ENCODE assay signal across 14 mouse cellular contexts in the genomic region with DNA sequence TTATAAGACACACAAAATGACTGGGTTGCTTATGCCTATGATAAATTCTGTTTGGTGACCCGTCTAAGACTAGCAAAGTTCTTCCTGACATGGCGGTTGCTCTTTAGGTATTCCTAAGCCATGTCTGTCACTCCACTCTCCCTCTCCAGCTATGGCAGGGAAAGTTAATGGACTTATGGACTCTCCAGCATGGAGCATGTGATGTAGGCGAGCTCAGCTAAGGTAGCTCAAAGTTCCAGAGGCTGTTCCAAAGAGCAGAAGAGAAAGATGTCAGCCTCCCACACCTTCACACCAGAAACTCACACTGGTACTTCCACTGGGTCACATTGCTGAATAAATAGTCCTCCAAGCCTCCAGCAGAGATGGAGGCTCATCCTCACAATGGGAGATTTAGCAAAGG.
"Had no signal": no experiment of that assay in that cellular context is flagged by ENCODE, and none has a peak within 500 bp of the region (broad histone marks: within the 10 kb centered on the region; RNA-seq: fewer than 3 reads in every experiment).

No protein-coding gene starts in this region.

- H3K27me3 ChIP-seq: midbrain, embryonic 13.5 days; neural tube, embryonic 15.5 days had no signal

- H3K4me1 ChIP-seq: hindbrain, embryonic 10.5 days; midbrain, embryonic 13.5 days; neural tube, embryonic 15.5 days had no signal

- ATAC-seq: lung, postnatal 0 days; midbrain, embryonic 13.5 days had no signal

- H3K27ac ChIP-seq: hindbrain, embryonic 10.5 days; hindbrain, embryonic 14.5 days; left cerebral cortex, adult 2 months; limb, embryonic 10.5 days; midbrain, embryonic 13.5 days; neural tube, embryonic 15.5 days had no signal

- H3K9me3 ChIP-seq: hindbrain, embryonic 10.5 days; limb, embryonic 10.5 days; midbrain, embryonic 13.5 days; neural tube, embryonic 15.5 days had no signal

- DNase-seq: lung, adult 2 months; lung, postnatal 36 days; right cerebral cortex, postnatal 4 days; spleen, adult 18-20 months; thymus, adult 18-20 months; thymus, postnatal 14 days had no signal

- H3K9ac ChIP-seq: hindbrain, embryonic 14.5 days; midbrain, embryonic 13.5 days; neural tube, embryonic 15.5 days had no signal

- H3K4me2 ChIP-seq: hindbrain, embryonic 14.5 days; midbrain, embryonic 13.5 days; neural tube, embryonic 15.5 days had no signal

- H3K4me3 ChIP-seq: hindbrain, embryonic 10.5 days; left cerebral cortex, adult 2 months; limb, embryonic 10.5 days; midbrain, embryonic 13.5 days; myocyte; neural tube, embryonic 15.5 days had no signal

- H3K36me3 ChIP-seq: hindbrain, embryonic 10.5 days; limb, embryonic 10.5 days; midbrain, embryonic 13.5 days; neural tube, embryonic 15.5 days had no signal
